Mouse (Mus musculus) forebrain, embryonic 14.5 days (tissue): Measurements from ENCODE around the gene Cbfa2t2. TPM values are rescaled to one million over a fixed set of nuclear protein-coding genes. Genes with fewer than 3 reads are reported as not detected.

Experiments
- ATAC-seq: fragments of 200-750 bp; cut with Nextera tagmentation; 2 replicates; pipeline ENCODE4 v1.8.0; 2017; ENCODE audit warnings: mild to moderate bottlenecking, moderate library complexity
- DNase-seq: peaks from one replicate; pipeline ENCODE4 v3.0.0-alpha.2; 2015; ENCODE audit warnings: low spot score
- H3K27ac ChIP-seq: fragments of 300-500 bp; sonication (generic); 2 replicates; pipeline ENCODE4 v1.5.1; 2014; ENCODE audit warnings: low read depth, mild to moderate bottlenecking, control low read depth, low read length, moderate library complexity
- H3K27me3 ChIP-seq: fragments of 300-500 bp; sonication (generic); replicated peaks from 2 replicates; pipeline ENCODE4 v1.6.1; 2014; ENCODE audit warnings: low read length, control low read depth, mixed read lengths; ENCODE audit not compliant: control insufficient read depth, insufficient read depth
- H3K36me3 ChIP-seq: fragments of 300-500 bp; sonication (generic); 2 replicates; pipeline ENCODE4 v1.6.1; 2014; ENCODE audit warnings: low read length, control low read depth; ENCODE audit not compliant: control insufficient read depth, insufficient read depth
- H3K4me1 ChIP-seq: fragments of 300-500 bp; sonication (generic); 2 replicates; pipeline ENCODE4 v1.6.1; 2014; ENCODE audit warnings: antibody characterized with exemption, low read length, control low read depth; ENCODE audit not compliant: control insufficient read depth, insufficient read depth
- H3K4me2 ChIP-seq: fragments of 300-500 bp; sonication (generic); 2 replicates; pipeline ENCODE4 v1.6.1; 2014; ENCODE audit warnings: mild to moderate bottlenecking, control low read depth, low read length
- H3K4me3 ChIP-seq: fragments of 300-500 bp; sonication (generic); 2 replicates; pipeline ENCODE4 v1.5.1; 2014; ENCODE audit warnings: low read depth, low read length, control low read depth
- H3K9ac ChIP-seq: fragments of 300-500 bp; sonication (generic); 2 replicates; pipeline ENCODE4 v1.6.1; 2014; ENCODE audit warnings: mild to moderate bottlenecking, low read length, control low read depth, moderate library complexity
- H3K9me3 ChIP-seq: fragments of 300-500 bp; sonication (generic); replicated peaks from 2 replicates; pipeline ENCODE4 v1.6.1; 2016; ENCODE audit warnings: low read length, control low read depth, mixed read lengths; ENCODE audit not compliant: control insufficient read depth
- WGBS: fragments of 180-500 bp; shearing (Covaris S2); extraction: QIAGEN DNeasy Blood & Tissue Kit; methylation state at CpG from one replicate; pipeline ENCODE4 v1.1.7; 2014; 5-methylcytosine and 5-hydroxymethylcytosine counted together
- polyA plus RNA-seq: library from polyadenylated mRNA; unstranded; fragments of >200 nt; fragmentation: Nextera tagmentation; extraction: Ambion mirVana; gene quantifications from 2 replicates; pipeline ENCODE4 v1.2.1, GENCODE M21; 2014

The Cbfa2t2 gene
- polyA plus RNA-seq, 1 experiment from 2014 or later, result 51.9 TPM

DNA sequence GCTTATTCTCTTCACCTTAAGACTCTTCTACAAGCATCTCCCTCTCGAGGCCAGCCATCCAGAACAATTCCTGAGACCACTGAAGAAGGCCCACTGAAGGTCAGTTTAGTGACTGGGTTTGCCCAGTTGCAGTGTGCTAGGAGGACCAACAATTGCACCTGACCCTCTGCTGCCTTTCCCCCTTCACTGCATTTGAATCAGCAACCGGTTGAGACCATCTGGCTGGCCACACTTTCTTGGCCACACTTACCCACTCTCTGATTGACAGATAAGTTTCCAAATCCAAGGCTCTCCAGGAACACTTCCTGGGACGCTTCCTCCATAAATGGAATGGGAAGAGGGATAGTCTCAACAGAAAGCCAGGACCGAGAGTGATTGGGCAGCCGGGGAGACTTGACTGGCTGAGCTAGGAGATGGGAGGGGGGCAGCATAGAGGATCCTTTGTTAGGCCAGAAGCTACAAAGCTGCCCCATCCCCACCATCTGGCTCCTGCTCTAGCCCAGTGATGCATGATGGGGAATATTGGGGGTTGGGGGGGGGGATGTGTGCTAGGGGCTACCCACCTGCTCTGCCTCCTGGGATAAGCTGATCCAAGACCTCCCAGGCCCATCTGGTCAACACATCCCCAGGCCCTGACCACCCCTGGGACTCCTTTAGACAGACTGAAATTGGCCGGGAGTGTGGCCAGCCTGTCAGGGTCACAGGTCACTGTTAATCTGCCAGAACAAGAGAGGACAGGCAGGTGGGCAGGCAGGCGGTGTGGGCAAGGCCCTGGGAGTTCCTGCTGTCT is 15.1 kb upstream of the Cbfa2t2 start:
- 17% methylated on average over 7 of the region's 7 CpGs for WGBS

DNA sequence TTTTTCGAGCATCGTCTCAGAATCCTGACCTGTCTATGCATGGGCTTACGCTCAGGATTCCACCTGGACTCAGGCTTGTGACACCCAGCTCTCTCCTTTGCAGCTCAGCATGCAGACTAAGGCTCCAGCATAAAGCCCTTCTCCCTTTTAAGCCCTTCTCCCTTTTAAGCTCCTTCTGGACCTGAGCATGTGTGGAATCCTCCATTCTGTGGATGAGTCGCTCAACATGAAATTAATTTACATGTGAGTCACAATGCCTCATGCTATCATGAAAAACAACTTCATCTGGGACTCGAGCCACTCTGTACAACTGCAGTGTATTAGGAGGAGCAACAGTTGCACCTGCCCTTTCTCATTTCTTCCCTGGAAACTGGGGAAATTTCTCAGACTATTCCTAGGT is 14.1 kb upstream of the Cbfa2t2 start:
- peaks cover 6% of the 10 kb centered on the region for H3K4me1 ChIP-seq
- H3K9ac ChIP-seq, result no peak overlapping the region
- H3K36me3 ChIP-seq, result no peaks in the 10 kb centered on the region
- 62% methylated on average over 5 of the region's 5 CpGs for WGBS
- no peaks in the 10 kb centered on the region for H3K27me3 ChIP-seq
- peak overlapping the region; percentile 85 for H3K27ac ChIP-seq
- DNase-seq, result no peak
- H3K4me2 ChIP-seq, result no peak overlapping the region
- no peaks in the 10 kb centered on the region for H3K9me3 ChIP-seq
- no peak for ATAC-seq
- no peak overlapping the region for H3K4me3 ChIP-seq

More for the DNA sequence above, 15.1 kb upstream of the Cbfa2t2 start:
- no peak overlapping the region for H3K4me2 ChIP-seq
- H3K27ac ChIP-seq, result peak overlapping the region; percentile 85
- H3K36me3 ChIP-seq, result no peaks in the 10 kb centered on the region
- H3K4me3 ChIP-seq, result no peak overlapping the region
- peak; percentile 81 for ATAC-seq
- no peak overlapping the region; the same call in 1 of the 2 replicates for H3K9ac ChIP-seq
- H3K27me3 ChIP-seq, result no peaks in the 10 kb centered on the region
- DNase-seq, result peak; percentile 88
- peaks cover 4% of the 10 kb centered on the region for H3K4me1 ChIP-seq
- H3K9me3 ChIP-seq, result no peaks in the 10 kb centered on the region

DNA sequence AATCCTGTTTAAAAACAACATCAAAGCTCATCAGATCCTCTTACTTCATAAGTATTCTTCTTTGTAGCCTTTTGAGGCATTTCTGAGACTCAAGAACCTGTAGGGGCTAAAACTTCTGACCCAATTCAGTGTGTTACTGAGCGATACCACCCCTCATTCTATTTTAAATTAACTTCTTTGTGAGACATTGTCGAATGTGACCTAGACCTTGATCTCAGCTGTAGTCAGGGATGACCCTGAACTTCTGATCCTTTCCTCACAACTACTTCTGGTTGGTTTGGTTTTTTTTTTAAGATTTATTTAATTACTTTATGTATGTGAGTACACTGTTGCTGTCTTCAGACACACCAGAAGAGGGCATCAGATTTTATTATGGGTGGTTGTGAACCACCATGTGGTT is 12.7 kb upstream of the Cbfa2t2 start:
- 92% methylated on average over 2 of the region's 2 CpGs for WGBS
- ATAC-seq, result no peak
- H3K27ac ChIP-seq, result no peak overlapping the region

DNA sequence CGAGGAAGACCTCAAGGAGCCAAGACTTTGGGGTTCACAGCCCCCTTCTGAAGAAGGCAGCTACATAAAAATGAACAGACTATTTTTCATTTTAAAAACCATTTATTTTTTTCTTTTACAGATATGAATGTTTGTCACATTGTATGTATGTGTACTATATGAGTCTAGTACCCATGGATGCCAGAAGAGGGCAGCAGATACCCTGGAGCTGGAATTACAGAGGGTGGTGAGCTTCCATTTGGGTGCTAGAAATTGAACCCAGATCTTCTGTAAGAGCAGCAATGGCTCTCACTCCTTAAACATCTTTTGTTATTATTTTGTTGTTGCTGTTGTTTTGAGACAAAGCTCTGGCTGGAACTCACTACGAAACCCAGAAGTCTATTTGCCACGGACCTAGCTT is 10.8 kb upstream of the Cbfa2t2 start:
- Histone ChIP-seq H3K27me3 (no peaks in the 10 kb centered on the region), H3K4me1 (peaks cover 14% of the 10 kb centered on the region), H3K9me3 (no peaks in the 10 kb centered on the region), H3K36me3 (no peaks in the 10 kb centered on the region), H3K4me2 (no peak overlapping the region), H3K27ac (peak overlapping the region; percentile 97; the same call in 1 of the 2 replicates), H3K9ac (no peak overlapping the region), H3K4me3 (no peak overlapping the region)
- WGBS, result 87% methylated on average over 3 of the region's 3 CpGs
- no peak for DNase-seq
- no peak for ATAC-seq

More for the DNA sequence above, 12.7 kb upstream of the Cbfa2t2 start:
- Histone ChIP-seq H3K36me3 (no peaks in the 10 kb centered on the region), H3K9ac (no peak overlapping the region), H3K9me3 (no peaks in the 10 kb centered on the region), H3K27me3 (no peaks in the 10 kb centered on the region), H3K4me3 (no peak overlapping the region), H3K4me2 (no peak overlapping the region), H3K4me1 (peaks cover 14% of the 10 kb centered on the region)
- DNase-seq, result no peak

DNA sequence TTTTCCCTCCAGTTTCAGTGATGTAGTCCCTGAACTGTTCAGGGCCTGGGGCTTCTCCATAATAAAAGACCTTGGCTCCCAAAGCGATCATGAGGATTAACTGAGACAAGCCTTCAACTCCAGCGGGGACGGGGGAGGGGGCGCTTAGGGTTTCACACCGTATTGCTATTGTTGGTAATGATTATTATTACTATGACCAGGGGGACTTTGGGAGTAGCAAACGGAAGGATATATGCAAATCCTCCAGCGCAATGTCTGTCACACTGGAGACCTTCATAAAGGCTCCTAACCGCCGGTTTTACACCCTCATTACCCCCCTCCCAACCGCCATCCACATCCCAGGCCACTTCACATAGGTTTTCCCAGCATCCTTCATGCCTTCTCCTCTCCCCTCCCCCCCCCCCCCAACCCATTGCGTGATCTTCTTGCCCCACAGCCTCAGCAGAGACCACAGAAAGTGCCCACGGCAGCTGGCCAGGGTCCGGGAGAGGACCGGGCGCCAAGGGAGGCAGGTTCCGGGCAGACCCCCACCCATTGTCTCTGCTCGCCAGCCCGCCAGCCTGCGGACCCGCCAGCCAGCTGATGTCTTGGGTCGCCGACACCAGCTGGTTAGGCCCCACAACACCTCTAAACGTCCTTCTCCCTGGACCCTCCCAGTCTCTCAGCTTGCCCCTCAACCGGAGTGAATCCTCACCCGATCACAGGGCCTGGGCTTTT is 9.9 kb upstream of the Cbfa2t2 start:
- under 1% methylated on average over 25 of the region's 25 CpGs for WGBS
- Histone ChIP-seq H3K27me3 (no peaks in the 10 kb centered on the region), H3K36me3 (no peaks in the 10 kb centered on the region), H3K4me1 (peaks cover 14% of the 10 kb centered on the region), H3K4me2 (peak overlapping the region; percentile 54), H3K27ac (peak overlapping the region; percentile 97), H3K9ac (peak overlapping the region; percentile 67), H3K4me3 (peak overlapping the region; percentile 31), H3K9me3 (no peaks in the 10 kb centered on the region)
- DNase-seq (peak; percentile 91), ATAC-seq (peak; percentile 90)

DNA sequence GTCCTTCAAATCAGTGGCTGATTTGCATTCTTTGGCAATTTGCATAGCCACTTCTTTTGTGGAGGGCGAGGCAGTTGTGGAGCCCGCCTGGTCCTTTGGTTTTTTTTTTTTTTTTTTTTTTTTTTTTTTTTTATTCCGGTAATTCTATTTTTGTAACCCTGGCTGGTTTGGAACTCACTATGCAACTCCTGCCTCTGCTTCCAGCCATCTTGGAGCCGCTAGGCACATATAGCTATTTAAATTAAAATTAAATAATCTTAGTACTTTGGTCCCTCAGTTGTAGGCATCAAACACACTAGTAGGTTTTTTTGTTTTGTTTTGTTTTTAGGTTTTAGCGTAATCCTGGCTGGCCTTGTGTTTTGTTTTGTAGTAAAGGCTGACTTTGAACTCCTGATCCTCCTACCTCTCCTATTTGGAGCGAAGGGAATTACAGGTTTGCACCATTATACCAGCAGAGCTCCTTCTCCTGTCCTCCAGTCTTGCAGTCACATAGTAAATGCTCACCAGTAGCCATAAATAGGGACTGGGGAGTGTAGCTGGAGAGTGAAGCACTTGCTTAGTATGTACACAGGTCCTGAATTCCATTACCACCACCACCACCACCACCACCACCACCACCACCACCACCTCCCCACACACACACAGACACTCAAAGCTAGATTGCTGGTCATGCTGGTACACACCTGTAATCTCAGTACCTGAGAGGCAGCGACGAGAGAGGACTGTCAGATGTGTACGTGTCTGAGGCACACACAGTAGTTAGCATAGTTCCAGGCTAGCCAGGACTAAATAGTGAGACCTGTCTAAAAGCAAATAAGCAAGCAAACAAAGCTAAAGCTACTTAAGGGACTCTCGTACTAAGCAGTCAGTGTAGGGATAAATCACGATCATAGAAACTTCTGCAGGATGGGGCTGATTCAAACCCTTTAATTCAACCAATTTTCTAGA is 9.1 kb upstream of the Cbfa2t2 start:
- Histone ChIP-seq H3K9ac (peak overlapping the region; percentile 67), H3K9me3 (no peaks in the 10 kb centered on the region), H3K4me3 (peak overlapping the region; percentile 31), H3K36me3 (no peaks in the 10 kb centered on the region), H3K27ac (peak overlapping the region; percentile 97), H3K27me3 (no peaks in the 10 kb centered on the region), H3K4me2 (peak overlapping the region; percentile 54), H3K4me1 (peaks cover 10% of the 10 kb centered on the region)
- 28% methylated on average over 11 of the region's 11 CpGs for WGBS
- ATAC-seq (no peak), DNase-seq (no peak)

DNA sequence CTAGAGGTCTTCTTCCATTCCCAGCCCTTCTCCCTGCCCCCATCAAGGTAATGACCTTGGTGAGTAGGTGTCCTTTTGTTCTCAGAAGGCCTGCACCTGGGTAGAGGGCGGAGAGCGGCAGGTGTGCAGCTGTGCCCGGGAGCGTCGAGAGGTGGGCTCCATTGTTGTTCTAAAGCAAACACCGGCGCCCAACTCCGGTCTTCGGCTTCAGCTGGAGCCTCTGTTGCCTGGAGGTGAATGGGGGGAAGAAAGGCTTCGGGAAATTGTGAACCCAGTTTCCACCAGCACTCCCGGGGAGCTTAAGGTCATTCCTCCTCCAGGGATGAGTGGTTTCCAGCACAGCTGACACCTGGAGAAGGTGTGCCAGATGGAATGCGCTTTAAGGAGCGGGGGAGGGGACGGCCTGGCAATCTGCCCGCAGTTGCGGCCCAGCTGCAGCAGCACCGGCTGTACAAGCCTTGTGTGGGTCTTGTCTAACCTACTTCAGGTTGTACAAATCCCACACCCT is 8.4 kb upstream of the Cbfa2t2 start:
- no peak overlapping the region for H3K9ac ChIP-seq
- H3K36me3 ChIP-seq, result no peaks in the 10 kb centered on the region
- no peaks in the 10 kb centered on the region for H3K9me3 ChIP-seq
- H3K4me3 ChIP-seq, result no peak overlapping the region
- DNase-seq (no peak), ATAC-seq (no peak)
- peak overlapping the region; percentile 97 for H3K27ac ChIP-seq
- H3K27me3 ChIP-seq, result no peaks in the 10 kb centered on the region
- peak overlapping the region; percentile 16; the same call in 1 of the 2 replicates for H3K4me2 ChIP-seq
- WGBS, result 13% methylated on average over 17 of the region's 17 CpGs
- peaks cover 10% of the 10 kb centered on the region for H3K4me1 ChIP-seq

DNA sequence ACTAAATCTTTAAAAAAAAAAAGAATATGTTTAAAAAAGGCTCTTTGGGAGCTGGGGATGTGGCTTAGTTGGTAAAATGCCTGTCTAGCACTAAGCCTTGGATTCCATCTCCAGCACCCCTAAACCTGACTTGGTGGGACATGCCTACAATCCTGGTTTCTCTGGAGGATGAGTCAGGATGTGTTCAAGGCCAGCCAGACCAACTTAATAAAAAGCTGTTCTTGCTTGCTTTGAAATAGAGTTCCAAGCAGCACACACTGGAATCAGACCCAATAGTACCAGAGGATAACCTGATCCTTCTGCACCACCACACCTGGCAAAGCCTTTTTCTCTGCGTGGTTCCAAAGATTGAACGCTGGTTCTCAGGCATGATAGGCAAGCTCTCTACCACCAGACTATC is 5.7 kb upstream of the Cbfa2t2 start:
- Histone ChIP-seq H3K27me3 (no peaks in the 10 kb centered on the region), H3K4me1 (peaks cover 10% of the 10 kb centered on the region), H3K4me3 (no peak overlapping the region), H3K27ac (no peak overlapping the region), H3K4me2 (no peak overlapping the region), H3K9me3 (no peaks in the 10 kb centered on the region), H3K36me3 (no peaks in the 10 kb centered on the region), H3K9ac (no peak overlapping the region)
- WGBS, result 100% methylated on average over 2 of the region's 2 CpGs
- DNase-seq, result no peak
- no peak for ATAC-seq
